Mouse (Mus musculus): ENCODE data around the gene Tmem62. TPM values are rescaled to one million over a fixed set of nuclear protein-coding genes. Genes with fewer than 3 reads are reported as not detected.
"Not testable (repeated sequence)": the region's sequence is repeated elsewhere in the genome, so short reads cannot be mapped to it uniquely, and the experiment has no call there.

The Tmem62 gene
- polyA plus RNA-seq, 1 experiment from 2014 or later: 4.6 TPM

DNA sequence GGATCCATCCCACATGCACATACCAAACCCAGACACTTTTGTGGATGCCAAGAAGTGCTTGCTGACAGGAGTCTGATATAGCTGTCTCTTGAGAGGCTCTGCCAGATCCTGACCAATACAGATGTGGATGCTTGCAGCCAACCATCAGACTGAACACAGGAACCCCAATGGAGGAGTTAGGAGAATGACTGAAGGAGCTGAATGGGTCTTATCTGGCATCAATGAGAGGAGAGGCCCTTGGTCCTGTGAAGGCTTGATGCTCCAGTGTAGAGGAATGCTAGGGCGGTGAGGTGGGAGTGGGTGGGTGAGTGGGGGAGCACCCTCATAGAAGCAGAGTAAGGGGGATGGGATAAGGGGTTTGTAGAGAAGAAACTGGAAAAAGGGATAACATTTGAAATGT is 62.0 kb downstream of the Tmem62 start:
- H3K9me3 ChIP-seq (ENCODE audit: control insufficient read depth, low read length); H3K27me3 ChIP-seq (ENCODE audit: control insufficient read depth, insufficient read depth, low read depth, low read length); H3K27ac ChIP-seq (ENCODE audit: low read length); H3K36me3 ChIP-seq (ENCODE audit: control insufficient read depth, insufficient read depth, low read length); ATAC-seq (ENCODE audit: low read depth); H3K4me2 ChIP-seq (ENCODE audit: low read depth, low read length); H3K4me3 ChIP-seq (ENCODE audit: low read length); H3K4me1 ChIP-seq (replicated peaks; ENCODE audit: control insufficient read depth, insufficient read depth, low read length); H3K9ac ChIP-seq (ENCODE audit: low read length): not testable (repeated sequence)
- 89% methylated on average over 1 of the region's 1 CpGs for WGBS

DNA sequence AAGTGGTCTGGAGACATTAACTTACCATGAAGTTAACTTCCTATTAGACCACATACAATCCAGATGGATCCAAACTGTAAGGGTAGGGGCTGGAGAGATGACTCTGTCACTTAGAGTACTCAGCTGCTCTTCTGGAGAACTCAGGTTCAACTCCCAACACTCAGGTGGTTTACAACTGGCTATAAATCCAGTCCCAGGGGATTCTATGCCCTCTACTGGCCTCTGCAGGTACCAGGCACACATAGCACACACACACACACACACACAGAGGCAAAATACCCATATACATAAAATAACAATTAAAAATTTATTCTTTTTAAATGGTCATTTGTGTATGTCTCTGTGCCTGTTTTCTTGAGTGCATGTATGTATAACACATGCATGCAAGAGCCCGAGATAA is 62.6 kb downstream of the Tmem62 start:
- WGBS: 98% methylated on average over 1 of the region's 1 CpGs
- Histone ChIP-seq H3K36me3 (ENCODE audit: control insufficient read depth, insufficient read depth, low read length) (no peaks in the 10 kb centered on the region), H3K4me1 (replicated peaks; ENCODE audit: control insufficient read depth, insufficient read depth, low read length) (no peaks in the 10 kb centered on the region), H3K27me3 (ENCODE audit: control insufficient read depth, insufficient read depth, low read depth, low read length) (no peaks in the 10 kb centered on the region), H3K4me2 (ENCODE audit: low read depth, low read length) (no peak overlapping the region), H3K27ac (ENCODE audit: low read length) (no peak overlapping the region), H3K9ac (ENCODE audit: low read length) (no peak overlapping the region), H3K9me3 (ENCODE audit: control insufficient read depth, low read length) (no peaks in the 10 kb centered on the region), H3K4me3 (ENCODE audit: low read length) (no peak overlapping the region)
- no peak for ATAC-seq (ENCODE audit: low read depth)

DNA sequence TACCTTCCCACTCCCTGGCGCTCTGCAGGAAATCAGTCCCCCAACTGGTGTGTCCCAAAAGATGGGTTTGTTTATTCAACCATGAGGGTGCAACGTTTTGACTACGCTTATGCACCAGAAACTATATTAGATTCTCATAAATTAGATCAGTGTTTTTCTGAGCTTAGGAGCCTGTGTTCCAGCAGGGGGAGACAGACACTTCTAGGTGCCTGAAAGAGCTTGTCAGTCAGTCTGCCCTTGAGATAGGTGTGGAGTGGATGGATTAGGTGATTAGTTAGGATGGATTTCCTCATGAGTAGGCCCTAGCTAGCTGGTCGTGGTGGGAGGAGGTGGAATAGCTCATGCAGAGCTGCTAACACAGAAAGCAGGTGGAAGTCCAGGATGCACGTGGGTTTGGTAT is 64.3 kb downstream of the Tmem62 start:
- WGBS: 29% methylated on average over 5 of the region's 5 CpGs
- no peak overlapping the region for H3K4me3 ChIP-seq (ENCODE audit: low read length)
- ATAC-seq (ENCODE audit: low read depth): no peak

DNA sequence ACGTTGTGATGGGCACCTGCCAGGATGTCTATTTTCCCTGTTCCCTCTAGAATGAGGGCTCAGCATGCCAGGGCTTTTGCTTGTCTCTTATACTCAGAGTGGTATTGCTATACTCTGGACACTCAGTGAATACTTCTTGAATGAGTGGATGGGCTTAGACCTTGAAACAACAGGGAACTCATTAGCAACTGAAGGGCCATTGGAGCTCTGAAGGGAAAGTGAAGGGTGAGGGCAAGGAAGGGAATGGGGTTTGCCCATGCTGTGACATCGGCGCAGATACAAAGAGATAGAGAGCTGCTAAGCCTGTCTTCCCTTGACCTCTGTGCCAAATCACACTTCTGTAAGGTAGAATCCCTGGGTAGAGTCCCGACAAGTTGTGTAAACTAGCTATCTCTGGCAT is 68.8 kb downstream of the Tmem62 start:
- no peak for ATAC-seq (ENCODE audit: low read depth)
- Histone ChIP-seq H3K27me3 (ENCODE audit: control insufficient read depth, insufficient read depth, low read depth, low read length) (no peaks in the 10 kb centered on the region), H3K36me3 (ENCODE audit: control insufficient read depth, insufficient read depth, low read length) (no peaks in the 10 kb centered on the region), H3K4me2 (ENCODE audit: low read depth, low read length) (no peak overlapping the region), H3K9me3 (ENCODE audit: control insufficient read depth, low read length) (no peaks in the 10 kb centered on the region), H3K4me3 (ENCODE audit: low read length) (no peak overlapping the region), H3K4me1 (replicated peaks; ENCODE audit: control insufficient read depth, insufficient read depth, low read length) (no peaks in the 10 kb centered on the region), H3K27ac (ENCODE audit: low read length) (no peak overlapping the region), H3K9ac (ENCODE audit: low read length) (no peak overlapping the region)
- 58% methylated on average over 4 of the region's 4 CpGs for WGBS

More for the DNA sequence above, 64.3 kb downstream of the Tmem62 start:
- Histone ChIP-seq H3K4me2 (ENCODE audit: low read depth, low read length) (no peak overlapping the region), H3K9ac (ENCODE audit: low read length) (no peak overlapping the region), H3K9me3 (ENCODE audit: control insufficient read depth, low read length) (no peaks in the 10 kb centered on the region), H3K4me1 (replicated peaks; ENCODE audit: control insufficient read depth, insufficient read depth, low read length) (no peaks in the 10 kb centered on the region), H3K27ac (ENCODE audit: low read length) (no peak overlapping the region), H3K36me3 (ENCODE audit: control insufficient read depth, insufficient read depth, low read length) (no peaks in the 10 kb centered on the region), H3K27me3 (ENCODE audit: control insufficient read depth, insufficient read depth, low read depth, low read length) (no peaks in the 10 kb centered on the region)

DNA sequence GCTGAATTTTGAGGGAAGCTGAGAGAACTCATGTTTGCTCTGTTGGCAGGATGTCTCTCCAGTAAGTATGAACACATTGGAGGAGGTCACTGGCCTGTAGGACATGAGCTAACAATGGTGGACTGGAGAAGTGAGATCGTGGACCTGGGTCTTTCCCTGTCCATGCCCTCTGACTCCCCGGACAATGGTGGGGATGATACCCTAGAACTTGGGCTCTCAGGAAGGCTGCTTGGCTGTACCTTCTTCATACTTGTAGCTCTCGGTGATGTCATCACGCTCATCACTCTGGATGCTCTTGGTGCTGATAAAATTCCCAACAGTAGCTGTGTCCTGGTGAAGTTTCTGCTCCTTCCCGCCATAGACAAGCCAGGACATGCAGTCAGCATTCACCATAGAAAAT is 75.4 kb downstream of the Tmem62 start:
- no peaks in the 10 kb centered on the region for H3K27me3 ChIP-seq (ENCODE audit: control insufficient read depth, insufficient read depth, low read depth, low read length)
- H3K9ac ChIP-seq (ENCODE audit: low read length): no peak overlapping the region
- no peak for ATAC-seq (ENCODE audit: low read depth)
- H3K4me1 ChIP-seq (replicated peaks; ENCODE audit: control insufficient read depth, insufficient read depth, low read length): no peaks in the 10 kb centered on the region
- H3K4me2 ChIP-seq (ENCODE audit: low read depth, low read length): no peak overlapping the region
- H3K27ac ChIP-seq (ENCODE audit: low read length): no peak overlapping the region
- H3K4me3 ChIP-seq (ENCODE audit: low read length): no peak overlapping the region
- no peaks in the 10 kb centered on the region for H3K36me3 ChIP-seq (ENCODE audit: control insufficient read depth, insufficient read depth, low read length)
- 80% methylated on average over 5 of the region's 5 CpGs for whole genome bisulfite sequencing
- H3K9me3 ChIP-seq (ENCODE audit: control insufficient read depth, low read length): no peaks in the 10 kb centered on the region

DNA sequence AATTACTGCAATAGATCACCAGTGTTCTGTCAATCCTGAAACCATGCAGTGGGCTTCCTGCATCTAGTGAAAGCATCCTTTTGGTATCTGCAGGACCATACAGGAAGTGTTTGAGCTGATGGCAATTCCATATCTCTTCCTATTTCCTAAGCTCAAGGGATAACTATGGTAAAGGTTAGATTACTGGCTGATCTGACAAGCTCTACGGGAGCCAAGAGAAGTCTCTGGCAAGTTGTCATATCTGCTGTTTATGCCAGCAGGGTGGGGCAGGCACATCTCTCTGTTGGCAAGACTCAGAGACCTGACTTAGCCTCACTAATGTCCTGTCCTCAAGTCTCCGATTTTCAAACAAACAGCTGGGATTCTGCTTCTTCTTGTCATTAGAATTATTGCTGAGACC is 77.2 kb downstream of the Tmem62 start:
- no peak overlapping the region for H3K4me2 ChIP-seq (ENCODE audit: low read depth, low read length)
- WGBS: 48% methylated on average over 2 of the region's 2 CpGs
- no peaks in the 10 kb centered on the region for H3K4me1 ChIP-seq (replicated peaks; ENCODE audit: control insufficient read depth, insufficient read depth, low read length)
- no peak overlapping the region for H3K9ac ChIP-seq (ENCODE audit: low read length)
- H3K36me3 ChIP-seq (ENCODE audit: control insufficient read depth, insufficient read depth, low read length): no peaks in the 10 kb centered on the region
- H3K9me3 ChIP-seq (ENCODE audit: control insufficient read depth, low read length): no peaks in the 10 kb centered on the region
- no peak overlapping the region for H3K4me3 ChIP-seq (ENCODE audit: low read length)
- no peak for ATAC-seq (ENCODE audit: low read depth)
- H3K27ac ChIP-seq (ENCODE audit: low read length): no peak overlapping the region
- H3K27me3 ChIP-seq (ENCODE audit: control insufficient read depth, insufficient read depth, low read depth, low read length): no peaks in the 10 kb centered on the region

DNA sequence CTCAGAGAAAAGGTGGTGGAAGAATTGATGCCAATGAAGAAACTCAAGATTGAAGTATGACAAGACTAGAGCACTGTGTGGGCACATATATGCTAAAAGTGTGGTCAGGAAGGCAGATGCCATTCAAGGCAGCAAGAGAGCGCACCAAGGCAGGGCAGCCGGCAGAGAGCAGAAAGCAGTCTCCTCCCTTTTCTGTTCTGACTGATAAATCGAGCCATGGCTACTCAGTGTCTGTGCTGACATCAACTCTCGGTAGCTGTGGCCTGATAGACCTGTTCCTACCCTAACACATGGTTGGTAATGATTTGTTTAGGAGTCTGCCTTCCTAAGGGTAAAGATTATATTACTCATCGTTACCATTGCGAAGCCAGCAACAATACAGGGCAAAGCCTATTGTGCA is 79.1 kb downstream of the Tmem62 start:
- no peak for ATAC-seq (ENCODE audit: low read depth)
- Histone ChIP-seq H3K9ac (ENCODE audit: low read length) (no peak overlapping the region), H3K9me3 (ENCODE audit: control insufficient read depth, low read length) (no peaks in the 10 kb centered on the region), H3K27me3 (ENCODE audit: control insufficient read depth, insufficient read depth, low read depth, low read length) (no peaks in the 10 kb centered on the region), H3K27ac (ENCODE audit: low read length) (no peak overlapping the region), H3K36me3 (ENCODE audit: control insufficient read depth, insufficient read depth, low read length) (no peaks in the 10 kb centered on the region), H3K4me3 (ENCODE audit: low read length) (no peak overlapping the region), H3K4me1 (replicated peaks; ENCODE audit: control insufficient read depth, insufficient read depth, low read length) (no peaks in the 10 kb centered on the region), H3K4me2 (ENCODE audit: low read depth, low read length) (no peak overlapping the region)
- WGBS: 77% methylated on average over 6 of the region's 6 CpGs

Small RNA genes lying within 50 kb of the gene (microRNA-seq; reads per million reads assigned to microRNA genes)
- not detected for gene Gm44325

Other genes with a start within 250 kb of the Tmem62 start
- 6.5 and 7.8 TPM in 2 replicates for gene Cdan1, start 126.9 kb upstream of the Tmem62 start, polyA plus RNA-seq (2015; fragmentation: Nextera tagmentation; extraction: Ambion mirVana)
- 2.2 and 2.4 TPM in 2 replicates for gene Ttbk2, start 126.4 kb upstream of the Tmem62 start, polyA plus RNA-seq (2015; fragmentation: Nextera tagmentation; extraction: Ambion mirVana)
- gene Ubr1, start 6.3 kb upstream of the Tmem62 start, polyA plus RNA-seq (2015; fragmentation: Nextera tagmentation; extraction: Ambion mirVana): 33.5 and 33.7 TPM in 2 replicates
- gene Ccndbp1, start 31.4 kb downstream of the Tmem62 start, polyA plus RNA-seq (2015; fragmentation: Nextera tagmentation; extraction: Ambion mirVana): 45.3 and 49.4 TPM in 2 replicates
- gene Epb42, start 60.1 kb downstream of the Tmem62 start, polyA plus RNA-seq (2015; fragmentation: Nextera tagmentation; extraction: Ambion mirVana): 1.1 and 3.2 TPM in 2 replicates
- 0.05 TPM in 1 of 2 replicates, not detected in the other for gene Tgm5, start 108.8 kb downstream of the Tmem62 start, polyA plus RNA-seq (2015; fragmentation: Nextera tagmentation; extraction: Ambion mirVana)
- gene Tgm7, start 132.8 kb downstream of the Tmem62 start, polyA plus RNA-seq (2015; fragmentation: Nextera tagmentation; extraction: Ambion mirVana): not detected in 2 replicates
- gene Adal, start 163.4 kb downstream of the Tmem62 start, polyA plus RNA-seq (2015; fragmentation: Nextera tagmentation; extraction: Ambion mirVana): 19.4 and 22.2 TPM in 2 replicates
- 24.8 and 25.3 TPM in 2 replicates for gene Lcmt2, start 163.6 kb downstream of the Tmem62 start, polyA plus RNA-seq (2015; fragmentation: Nextera tagmentation; extraction: Ambion mirVana)
- 51.4 and 54.3 TPM in 2 replicates for gene Tubgcp4, start 193.6 kb downstream of the Tmem62 start, polyA plus RNA-seq (2015; fragmentation: Nextera tagmentation; extraction: Ambion mirVana)
- 9.8 TPM in 2 replicates for gene Zscan29, start 194.1 kb downstream of the Tmem62 start, polyA plus RNA-seq (2015; fragmentation: Nextera tagmentation; extraction: Ambion mirVana)